Mouse (Mus musculus): ENCODE data around the gene Apela.

The Apela gene

GRCm38 (mm10) chr8:65037117-65037533, at the start of gene Apela:
Gene Apela (minus strand): TSS chr8:65037336.
- no peak for DNase-seq (ENCODE audit: extremely low read depth, low read depth, low spot score)

GRCm38 (mm10) chr8:65085680-65086079, 48.5 kb upstream of the Apela start:
- no peak for DNase-seq (ENCODE audit: extremely low read depth, low read depth, low spot score)

GRCm38 (mm10) chr8:65080731-65081130, 43.6 kb upstream of the Apela start:
- no peak for DNase-seq (ENCODE audit: extremely low read depth, low read depth, low spot score)

- no peak for DNase-seq (ENCODE audit: extremely low read depth, low read depth, low spot score)
Measured at GRCm38 (mm10) chr8:65074733-65075132, 37.6 kb upstream of the Apela start, which contains the start of gene Gm10663. Gene Gm10663 (plus strand): TSS chr8:65075033.

GRCm38 (mm10) chr8:65070996-65071395, 33.9 kb upstream of the Apela start:
- no peak for DNase-seq (ENCODE audit: extremely low read depth, low read depth, low spot score)

GRCm38 (mm10) chr8:65068473-65068819, 31.3 kb upstream of the Apela start:
- no peak for DNase-seq (ENCODE audit: extremely low read depth, low read depth, low spot score)

GRCm38 (mm10) chr8:65067694-65068472, 30.7 kb upstream of the Apela start:
- DNase-seq (ENCODE audit: extremely low read depth, low read depth, low spot score) = no peak

- DNase-seq (ENCODE audit: extremely low read depth, low read depth, low spot score) = no peak
Measured at GRCm38 (mm10) chr8:65067031-65067430, 29.9 kb upstream of the Apela start.

GRCm38 (mm10) chr8:65065622-65066021, 28.5 kb upstream of the Apela start:
- DNase-seq (ENCODE audit: extremely low read depth, low read depth, low spot score) = no peak

- no peak for DNase-seq (ENCODE audit: extremely low read depth, low read depth, low spot score)
Measured at GRCm38 (mm10) chr8:65064071-65064470, 26.9 kb upstream of the Apela start.

- no peak for DNase-seq (ENCODE audit: extremely low read depth, low read depth, low spot score)
Measured at GRCm38 (mm10) chr8:65062195-65062594, 25.1 kb upstream of the Apela start.

GRCm38 (mm10) chr8:65056722-65057121, 19.6 kb upstream of the Apela start:
- no peak for DNase-seq (ENCODE audit: extremely low read depth, low read depth, low spot score)

GRCm38 (mm10) chr8:65053968-65054367, 16.8 kb upstream of the Apela start:
- no peak for DNase-seq (ENCODE audit: extremely low read depth, low read depth, low spot score)

GRCm38 (mm10) chr8:65053554-65053953, 16.4 kb upstream of the Apela start:
- DNase-seq (ENCODE audit: extremely low read depth, low read depth, low spot score) = no peak

GRCm38 (mm10) chr8:65047801-65048200, 10.7 kb upstream of the Apela start:
- DNase-seq (ENCODE audit: extremely low read depth, low read depth, low spot score) = no peak

- no peak for DNase-seq (ENCODE audit: extremely low read depth, low read depth, low spot score)
Measured at GRCm38 (mm10) chr8:65047193-65047592, 10.1 kb upstream of the Apela start.

- DNase-seq (ENCODE audit: extremely low read depth, low read depth, low spot score) = no peak
Measured at GRCm38 (mm10) chr8:65046565-65046964, 9.4 kb upstream of the Apela start.

GRCm38 (mm10) chr8:65034136-65034535, 3.0 kb downstream of the Apela start:
- DNase-seq (ENCODE audit: extremely low read depth, low read depth, low spot score) = no peak

GRCm38 (mm10) chr8:65033056-65033455, 4.1 kb downstream of the Apela start:
- DNase-seq (ENCODE audit: extremely low read depth, low read depth, low spot score) = no peak

GRCm38 (mm10) chr8:65032107-65032506, 5.0 kb downstream of the Apela start:
- DNase-seq (ENCODE audit: extremely low read depth, low read depth, low spot score) = no peak

- DNase-seq (ENCODE audit: extremely low read depth, low read depth, low spot score) = no peak
Measured at GRCm38 (mm10) chr8:65030735-65031485, 6.2 kb downstream of the Apela start.

GRCm38 (mm10) chr8:65029776-65030175, 7.4 kb downstream of the Apela start:
- no peak for DNase-seq (ENCODE audit: extremely low read depth, low read depth, low spot score)
